In genomic region chr5:139259853-139260252, GRCm38 (mm10) we compare ENCODE assay signal across 11 mouse cellular contexts. TPM values are rescaled to one million over a fixed set of nuclear protein-coding genes. Genes with fewer than 3 reads are reported as not detected.
DNase-seq lines count a peak whose midpoint lies in the region; ATAC-seq lines count a peak whose summit lies in the region.
"Had no signal": no experiment of that assay in that cellular context is flagged by ENCODE, and none has a peak within 500 bp of the region (broad histone marks: within the 10 kb centered on the region; RNA-seq: fewer than 3 reads in every experiment).

No protein-coding gene starts in this region.

- peak; percentile 48 for DNase-seq in kidney, adult 18-20 months
- DNase-seq in kidney, postnatal 10 days, result peak; percentile 54
- no peak for DNase-seq in adrenal gland, postnatal 4 days (ENCODE audit: low spot score in 2 of 2)
- DNase-seq: gastrocnemius, postnatal 36 days had no signal

- H3K27ac ChIP-seq in kidney, embryonic 14.5 days (ENCODE audit: low read depth, low read length), result no peak overlapping the region
- H3K27ac ChIP-seq in heart, embryonic 11.5 days (ENCODE audit: low read depth, low read length), result 0 out of 2 replicates have a peak overlapping the region, but pooled peaks have one; percentile 35
- H3K27ac ChIP-seq in stomach, embryonic 14.5 days (ENCODE audit: low read length), result peak overlapping the region; percentile 33; the same call in 1 of the 2 replicates
- H3K27ac ChIP-seq: forebrain, embryonic 10.5 days; limb, embryonic 10.5 days had no signal

- H3K27me3 ChIP-seq in kidney, embryonic 14.5 days (ENCODE audit: control insufficient read depth, insufficient read depth, low read length), result no peaks in the 10 kb centered on the region
- no peaks in the 10 kb centered on the region for H3K27me3 ChIP-seq in heart, embryonic 11.5 days (ENCODE audit: control insufficient read depth, insufficient read depth, low read length)
- no peaks in the 10 kb centered on the region for H3K27me3 ChIP-seq in stomach, embryonic 14.5 days (ENCODE audit: control insufficient read depth, insufficient read depth, low read length)

- H3K4me2 ChIP-seq in kidney, embryonic 14.5 days (replicated peaks; ENCODE audit: low read depth, low read length), result no peak overlapping the region
- no peak overlapping the region for H3K4me2 ChIP-seq in heart, embryonic 11.5 days
- no peak overlapping the region for H3K4me2 ChIP-seq in stomach, embryonic 14.5 days (replicated peaks; ENCODE audit: low read depth, low read length)

- WGBS in kidney, embryonic 14.5 days, result 85% methylated on average over 5 of the region's 5 CpGs
- WGBS in heart, embryonic 11.5 days (ENCODE audit: insufficient replicate concordance), result 60% methylated on average over 5 of the region's 5 CpGs
- 70% methylated on average over 5 of the region's 5 CpGs for WGBS in stomach, embryonic 14.5 days

- H3K4me3 ChIP-seq in kidney, embryonic 14.5 days (ENCODE audit: low read length), result no peak overlapping the region
- H3K4me3 ChIP-seq in heart, embryonic 11.5 days (ENCODE audit: low read depth, low read length), result no peak overlapping the region
- no peak overlapping the region for H3K4me3 ChIP-seq in stomach, embryonic 14.5 days (ENCODE audit: low read depth, low read length)
- H3K4me3 ChIP-seq: forebrain, embryonic 10.5 days; limb, embryonic 10.5 days had no signal

- H3K4me1 ChIP-seq in kidney, embryonic 14.5 days (ENCODE audit: control insufficient read depth, insufficient read depth, low read length), result 0 out of 2 replicates have a peak, but pooled peaks cover 5% of the 10 kb centered on the region
- peaks cover 48% of the 10 kb centered on the region for H3K4me1 ChIP-seq in heart, embryonic 11.5 days (ENCODE audit: control insufficient read depth, insufficient read depth, low read length)
- peaks cover 9% of the 10 kb centered on the region; the same call in 1 of the 2 replicates for H3K4me1 ChIP-seq in stomach, embryonic 14.5 days (ENCODE audit: control insufficient read depth, insufficient read depth, low read length)

- peaks cover 53% of the 10 kb centered on the region for H3K36me3 ChIP-seq in kidney, embryonic 14.5 days (ENCODE audit: control insufficient read depth, insufficient read depth, low read length)
- H3K36me3 ChIP-seq in heart, embryonic 11.5 days (ENCODE audit: control insufficient read depth, insufficient read depth, low read length), result peaks cover 31% of the 10 kb centered on the region
- peaks cover 44% of the 10 kb centered on the region for H3K36me3 ChIP-seq in stomach, embryonic 14.5 days (ENCODE audit: control insufficient read depth, insufficient read depth, low read length)

- no peak for ATAC-seq in kidney, embryonic 14.5 days (ENCODE audit: low FRiP score, low TSS enrichment)
- no peak for ATAC-seq in heart, embryonic 11.5 days (replicated peaks; ENCODE audit: insufficient number of reproducible peaks, low FRiP score, low TSS enrichment)
- ATAC-seq in stomach, embryonic 14.5 days (ENCODE audit: insufficient number of reproducible peaks, insufficient read depth, low FRiP score, low read depth), result peak; percentile 15; the same call in 1 of the 2 replicates
- ATAC-seq in megakaryocyte, adult 5-6 weeks (ENCODE audit: poor library complexity, severe bottlenecking), result no peak
- ATAC-seq: inflammation-experienced regulatory T-cells, adult 6 months had no signal

- no peaks in the 10 kb centered on the region for H3K9me3 ChIP-seq in kidney, embryonic 14.5 days (ENCODE audit: control insufficient read depth, low read length)
- no peaks in the 10 kb centered on the region for H3K9me3 ChIP-seq in heart, embryonic 11.5 days (replicated peaks; ENCODE audit: control insufficient read depth, low read length)
- no peaks in the 10 kb centered on the region for H3K9me3 ChIP-seq in stomach, embryonic 14.5 days (ENCODE audit: control insufficient read depth, low read depth, low read length)
- H3K9me3 ChIP-seq: forebrain, embryonic 10.5 days; limb, embryonic 10.5 days had no signal

- H3K9ac ChIP-seq in kidney, embryonic 14.5 days (ENCODE audit: low read depth, low read length), result no peak overlapping the region
- H3K9ac ChIP-seq in heart, embryonic 11.5 days (ENCODE audit: low read depth, low read length), result no peak overlapping the region
- H3K9ac ChIP-seq in stomach, embryonic 14.5 days (replicated peaks; ENCODE audit: low read depth, low read length), result no peak overlapping the region

RNA-seq across cellular contexts. Expression of gene Get4, which starts 7.7 kb away (rescaled TPM):
- polyA plus RNA-seq in kidney, embryonic 14.5 days (2014; fragmentation: Nextera tagmentation; extraction: Ambion mirVana), result 132 and 156 TPM in 2 replicates
- polyA plus RNA-seq in heart, embryonic 11.5 days (2014; fragmentation: Nextera tagmentation; extraction: Ambion mirVana), result 138 and 139 TPM in 2 replicates
- polyA plus RNA-seq in stomach, embryonic 14.5 days (2014; fragmentation: Nextera tagmentation; extraction: Ambion mirVana), result 149 and 151 TPM in 2 replicates
- 21.6 and 23.0 TPM in 2 replicates for total RNA-seq in megakaryocyte, adult 5-6 weeks (2015)
- 18.5 and 23.1 TPM in 2 replicates for total RNA-seq in megakaryocyte, adult 5-6 weeks (2017)
- total RNA-seq in adrenal gland, postnatal 4 days (2021), result 100 to 1,000 TPM; 102 to 118 TPM

RNA-seq across cellular contexts. Expression of gene Sun1, which starts 59.4 kb away (rescaled TPM):
- 29.2 and 59.5 TPM in 2 replicates for polyA plus RNA-seq in kidney, embryonic 14.5 days (2014; fragmentation: Nextera tagmentation; extraction: Ambion mirVana)
- 33.4 and 40.9 TPM in 2 replicates for polyA plus RNA-seq in heart, embryonic 11.5 days (2014; fragmentation: Nextera tagmentation; extraction: Ambion mirVana)
- 60.2 and 66.6 TPM in 2 replicates for polyA plus RNA-seq in stomach, embryonic 14.5 days (2014; fragmentation: Nextera tagmentation; extraction: Ambion mirVana)
- total RNA-seq in megakaryocyte, adult 5-6 weeks (2015), result 40.8 and 44.1 TPM in 2 replicates
- total RNA-seq in megakaryocyte, adult 5-6 weeks (2017), result 67.0 and 72.5 TPM in 2 replicates
- total RNA-seq in adrenal gland, postnatal 4 days (2021), result 10 to 100 TPM; 78.5 to 81.6 TPM

Comparison
In these comparisons a context has a peak if more than half of its experiments do, and no peak if none do; other contexts are left out.
1. DNase-seq: peak in kidney, adult 18-20 months (single experiment) and kidney, postnatal 10 days (single experiment); none in adrenal gland, postnatal 4 days (0 of 2).